Mouse (Mus musculus) adrenal gland, adult (tissue): ENCODE measurements around the gene Krtap24-1.

Experiments used
- DNase-seq, 2 experiments: peaks; one replicate each; pipeline ENCODE4 v3.0.0; 2022 to 2023; ENCODE audit warnings: low spot score in 1 of 2; ENCODE audit not compliant: inconsistent age in 2 of 2

Krtap24-1 gene

DNA sequence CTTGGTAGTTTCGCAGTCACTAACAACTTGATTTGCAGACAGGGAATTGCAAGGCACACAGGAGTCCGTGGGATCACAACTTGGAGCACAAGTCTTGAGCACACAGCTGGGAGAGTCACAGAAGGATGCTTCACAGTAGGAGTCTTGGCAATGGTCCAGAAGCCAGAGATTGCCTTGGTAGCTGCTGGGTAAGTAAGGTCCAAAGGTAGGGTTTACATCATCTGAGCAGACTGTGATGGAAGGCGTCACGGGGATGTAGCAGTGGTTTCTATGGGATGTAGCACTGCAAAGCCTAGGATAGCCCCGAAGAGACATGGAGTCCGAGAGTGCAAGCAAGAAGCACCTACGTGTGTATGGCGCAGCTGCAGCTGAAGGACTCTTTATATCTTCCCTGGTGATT is at the start of gene Krtap24-1:
TSS of gene Krtap24-1 (minus strand) at position 358 of the 400 bp plus-strand sequence.
- DNase-seq = no peak

- DNase-seq = peak in 1 of 2 experiments; percentile 27
These were observed 45.3 kb upstream of the Krtap24-1 start for GRCm38 (mm10) chr16:88657426-88657825.

DNA sequence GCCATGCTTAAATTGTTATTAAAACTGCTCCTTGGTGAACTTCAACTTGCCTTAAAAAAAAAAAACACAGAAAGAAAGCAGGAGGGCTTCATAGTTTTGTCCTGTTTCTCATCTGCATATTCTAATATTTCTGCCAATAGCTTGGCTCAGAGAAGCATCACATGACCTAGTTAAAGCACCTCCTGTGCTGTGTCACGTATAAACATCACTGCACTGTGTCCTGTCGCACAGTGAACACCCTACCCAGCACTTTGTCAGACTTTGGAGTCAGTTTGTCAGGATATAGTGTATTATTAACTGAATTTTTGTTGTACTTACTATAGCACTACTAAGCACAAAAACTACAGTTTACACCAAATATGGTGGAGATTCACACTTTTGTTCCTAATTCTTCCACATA is 39.9 kb upstream of the Krtap24-1 start:
- no peak for DNase-seq

DNA sequence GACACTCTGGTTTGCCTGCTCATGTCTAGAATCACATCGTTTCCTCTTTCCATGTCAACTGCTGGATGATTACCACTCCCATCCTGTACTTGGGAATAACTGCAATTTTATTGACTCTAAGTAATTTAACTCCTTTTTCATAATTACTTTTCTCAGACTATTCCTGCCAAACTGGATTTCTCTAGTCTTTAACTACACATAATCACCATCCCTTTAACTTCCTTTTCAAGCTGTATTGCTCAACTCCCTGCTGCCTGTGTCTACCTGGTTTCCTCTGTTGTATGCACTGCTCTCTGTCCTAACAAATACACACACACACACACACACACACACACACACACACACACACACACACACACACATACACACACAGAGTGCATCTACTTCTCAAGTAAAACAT is 39.0 kb upstream of the Krtap24-1 start:
- DNase-seq = no peak

DNA sequence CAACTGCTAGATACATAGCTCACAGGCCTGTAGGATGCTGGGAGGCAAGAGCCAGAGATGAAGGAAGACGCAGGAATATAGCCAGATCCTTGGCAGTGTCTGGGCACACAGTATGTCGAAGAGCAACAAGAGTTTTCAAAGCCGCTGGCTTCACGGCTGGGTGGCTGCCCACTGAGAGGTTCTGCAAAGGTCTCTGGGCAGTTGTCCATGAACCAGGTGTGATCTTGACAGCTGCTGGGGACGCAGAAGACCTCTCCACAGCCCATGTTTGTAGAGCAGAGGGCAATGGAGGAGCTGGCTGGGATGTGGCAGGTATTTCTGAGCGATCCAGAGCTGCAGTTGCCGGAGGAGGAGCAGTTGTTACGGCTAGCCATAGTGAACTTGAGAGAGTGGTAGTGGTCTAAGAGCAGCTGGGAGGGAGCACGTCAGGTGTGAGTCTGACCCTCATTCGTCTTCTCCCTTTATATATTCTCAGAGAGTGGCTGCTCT is 35.3 kb upstream of the Krtap24-1 start, which contains the start of gene Krtap26-1:
TSS of gene Krtap26-1 (minus strand) at position 439 of the 489 bp plus-strand sequence.
- DNase-seq = no peak

DNA sequence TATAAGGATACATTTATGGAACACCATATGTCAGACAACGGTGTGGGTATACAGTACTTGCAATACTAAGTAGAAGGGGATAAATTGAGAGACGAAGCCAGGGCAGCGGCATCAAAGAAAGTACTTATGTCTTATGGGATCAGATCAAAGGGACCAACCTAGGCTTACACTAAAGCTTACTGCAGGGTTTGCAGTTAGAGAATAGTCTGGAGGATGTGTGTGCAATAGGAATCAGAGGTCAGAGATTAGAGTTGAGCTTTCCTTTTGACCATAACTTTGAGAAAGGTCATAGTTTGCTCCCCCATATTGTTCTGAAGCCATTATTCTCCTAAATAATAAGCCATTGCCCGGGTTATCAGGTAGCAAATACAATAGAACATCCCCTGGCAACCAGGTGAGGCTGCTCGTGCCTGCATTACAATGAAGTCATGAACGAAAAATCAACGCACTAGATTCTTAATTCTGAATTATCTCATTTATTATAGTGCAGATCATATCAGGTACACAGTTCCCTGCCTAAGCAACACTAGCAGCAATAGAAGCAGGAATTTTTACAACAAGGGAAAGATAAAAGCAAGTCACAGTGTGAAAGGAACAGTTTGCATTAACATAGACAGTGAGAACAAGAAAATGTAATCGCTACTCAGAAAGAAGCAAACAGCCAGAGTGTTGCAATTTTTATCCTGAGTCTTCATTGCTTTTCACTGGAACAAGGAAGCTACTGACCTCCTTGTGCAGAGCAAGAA is 34.5 kb upstream of the Krtap24-1 start:
- DNase-seq = no peak

DNA sequence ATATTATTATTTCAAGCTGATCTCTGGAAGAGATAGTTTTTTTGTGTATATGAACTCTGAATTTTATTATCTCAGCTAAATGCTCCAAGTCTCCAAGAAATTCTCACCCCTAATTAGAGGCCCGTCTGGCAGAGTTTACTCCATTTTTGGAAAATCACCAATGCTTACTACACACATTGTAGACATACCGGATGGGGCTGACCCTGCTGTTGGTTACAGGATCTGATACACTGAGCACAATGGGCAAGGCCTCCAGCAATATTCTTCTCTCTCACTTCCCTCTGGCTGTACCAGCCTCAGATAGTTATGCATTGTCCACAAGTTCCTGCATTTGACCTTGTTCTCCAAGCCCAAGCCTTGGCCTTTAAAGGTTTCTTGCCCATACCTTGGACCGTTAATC is 28.0 kb upstream of the Krtap24-1 start:
- no peak for DNase-seq

DNA sequence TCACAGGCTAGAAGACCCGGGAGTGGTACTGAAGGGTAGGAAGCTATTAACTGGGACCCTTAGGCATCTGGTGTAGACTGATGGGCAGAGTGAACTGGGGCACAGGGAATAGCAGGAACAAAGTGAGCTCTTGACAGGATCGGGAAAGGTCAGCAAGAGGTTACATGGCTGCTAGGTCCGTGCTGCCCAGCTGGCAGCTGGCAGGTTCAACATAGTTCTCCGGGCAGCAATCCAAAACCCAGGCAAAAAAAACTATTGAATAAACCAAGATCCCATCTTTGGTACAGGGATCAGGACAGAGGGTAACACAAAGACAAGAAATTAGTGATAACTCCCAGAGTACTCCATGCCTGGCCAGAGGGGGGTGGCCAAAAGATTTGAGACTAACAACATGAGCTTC is 23.1 kb upstream of the Krtap24-1 start:
- DNase-seq = no peak

DNA sequence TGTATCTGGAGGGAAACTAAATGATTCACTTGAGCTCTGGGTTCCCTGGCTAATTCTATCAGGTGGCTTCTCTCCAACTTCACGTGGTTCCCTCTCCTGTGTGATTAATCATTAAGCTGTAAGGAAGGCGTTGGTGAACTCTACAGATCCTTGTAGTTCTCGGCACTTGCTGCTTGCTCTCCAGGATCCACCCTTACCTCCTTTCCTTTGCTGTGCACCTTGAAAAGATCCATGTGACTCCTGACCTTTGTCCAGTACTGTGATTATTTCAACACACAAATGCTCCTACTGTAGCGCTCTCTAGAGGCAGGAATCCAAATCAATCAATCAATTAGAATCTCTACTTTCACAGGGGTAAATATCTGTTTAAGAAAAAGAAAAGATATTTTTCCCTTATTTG is 19.4 kb upstream of the Krtap24-1 start:
- no peak for DNase-seq

DNA sequence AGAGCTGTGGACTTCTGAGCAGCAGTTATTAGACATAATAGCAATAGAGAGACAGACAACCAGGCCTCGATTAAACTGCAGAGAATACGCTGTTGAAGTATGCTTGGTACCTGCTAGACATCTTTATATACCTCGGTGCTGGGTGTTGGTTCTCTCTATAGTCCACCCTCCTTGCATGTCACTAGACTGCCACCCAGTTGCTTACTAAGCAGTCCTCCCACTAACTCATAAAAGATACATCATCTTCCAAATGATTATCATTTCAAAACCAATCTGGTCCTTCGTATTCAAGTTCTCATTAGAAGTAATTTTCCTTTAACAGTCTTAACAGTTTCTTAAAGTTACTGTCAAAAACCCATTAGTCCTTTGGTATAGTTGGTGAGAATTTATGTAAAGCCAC is 15.5 kb upstream of the Krtap24-1 start, which contains the start of gene 2310079G19Rik:
TSS of gene 2310079G19Rik (minus strand) at position 101 of the 400 bp plus-strand sequence.
- DNase-seq = no peak

DNA sequence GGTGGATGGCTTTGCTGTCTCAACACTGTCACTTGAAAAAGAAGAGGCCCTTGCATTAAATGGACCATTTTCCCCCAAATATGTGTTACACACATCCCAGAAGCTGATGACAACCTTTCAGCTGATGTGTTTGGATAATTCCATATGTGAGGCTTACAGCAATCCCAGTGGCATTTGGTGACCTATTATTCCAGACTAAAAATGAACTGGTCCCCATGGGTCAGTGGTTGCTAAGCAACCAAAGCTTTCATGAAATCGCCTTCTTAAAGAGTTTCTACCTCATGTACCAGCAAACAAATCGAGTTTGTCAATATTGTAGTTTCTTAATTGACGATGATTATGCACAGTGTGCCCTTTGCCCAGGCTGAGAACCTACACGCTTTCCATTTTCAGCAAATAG is 633 bp upstream of the Krtap24-1 start:
- no peak for DNase-seq

GRCm38 (mm10) chr16:88604570-88604969 is 7.5 kb downstream of the Krtap24-1 start:
- DNase-seq = no peak

DNA sequence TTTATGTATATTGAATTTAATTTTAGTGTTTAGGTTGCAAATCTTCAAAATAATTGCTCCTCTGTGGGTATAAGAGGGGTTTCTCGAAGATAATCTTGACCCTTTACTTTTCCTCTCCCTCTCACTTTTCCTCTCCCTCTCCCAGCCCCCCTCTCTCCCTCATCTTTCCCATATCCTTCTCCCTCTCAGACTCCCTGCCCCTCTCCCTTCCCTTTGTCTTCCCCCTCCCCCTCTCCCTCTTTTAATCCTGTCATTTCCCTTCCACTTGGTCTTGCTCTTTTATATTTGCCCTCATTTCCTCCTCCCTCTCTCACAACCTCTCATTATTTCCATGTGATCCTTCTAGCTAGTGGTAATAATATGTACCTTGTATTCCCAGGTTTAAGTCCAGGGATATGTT is 9.6 kb downstream of the Krtap24-1 start:
- DNase-seq = no peak

- DNase-seq = no peak
These were observed 11.8 kb downstream of the Krtap24-1 start for GRCm38 (mm10) chr16:88600303-88600702.

DNA sequence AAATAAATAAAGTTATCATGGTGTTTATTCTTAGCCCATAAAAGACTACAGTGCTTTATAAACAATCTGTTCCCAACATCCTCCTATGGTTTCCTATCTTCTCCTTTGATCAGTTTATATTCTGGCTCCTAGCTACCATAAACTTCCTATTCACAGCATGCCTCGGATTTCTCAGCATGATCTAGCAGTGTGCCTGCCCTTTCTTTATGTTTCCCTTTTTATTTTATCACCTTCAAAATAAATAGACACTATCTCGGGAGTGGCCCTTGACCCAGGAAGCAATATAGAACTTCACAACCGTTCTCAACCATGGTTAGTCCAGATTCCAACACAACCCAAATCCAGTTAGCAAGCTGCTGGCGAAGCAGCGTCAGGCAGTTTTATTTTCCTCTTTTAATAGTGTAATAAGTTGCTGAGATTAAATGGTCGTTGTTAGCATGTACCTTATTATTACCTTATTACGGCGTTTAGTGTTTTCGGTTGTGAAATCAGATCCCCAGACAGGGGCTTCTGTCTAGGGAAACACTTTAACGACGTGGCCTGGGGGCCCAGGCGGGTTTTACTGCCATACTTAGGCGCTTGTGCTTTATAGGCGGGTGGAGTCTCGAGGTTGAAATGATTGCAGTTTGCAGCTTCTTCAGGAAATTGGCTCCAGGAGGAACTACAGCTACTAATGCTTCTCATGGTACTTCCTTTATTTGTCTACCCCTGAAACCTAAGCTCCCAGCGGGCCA is 12.4 kb downstream of the Krtap24-1 start:
- DNase-seq = no peak

GRCm38 (mm10) chr16:88592758-88593157 is 19.3 kb downstream of the Krtap24-1 start:
- peak in 1 of 2 experiments; percentile 53 for DNase-seq

GRCm38 (mm10) chr16:88583338-88583737 is 28.7 kb downstream of the Krtap24-1 start:
- DNase-seq = no peak

DNA sequence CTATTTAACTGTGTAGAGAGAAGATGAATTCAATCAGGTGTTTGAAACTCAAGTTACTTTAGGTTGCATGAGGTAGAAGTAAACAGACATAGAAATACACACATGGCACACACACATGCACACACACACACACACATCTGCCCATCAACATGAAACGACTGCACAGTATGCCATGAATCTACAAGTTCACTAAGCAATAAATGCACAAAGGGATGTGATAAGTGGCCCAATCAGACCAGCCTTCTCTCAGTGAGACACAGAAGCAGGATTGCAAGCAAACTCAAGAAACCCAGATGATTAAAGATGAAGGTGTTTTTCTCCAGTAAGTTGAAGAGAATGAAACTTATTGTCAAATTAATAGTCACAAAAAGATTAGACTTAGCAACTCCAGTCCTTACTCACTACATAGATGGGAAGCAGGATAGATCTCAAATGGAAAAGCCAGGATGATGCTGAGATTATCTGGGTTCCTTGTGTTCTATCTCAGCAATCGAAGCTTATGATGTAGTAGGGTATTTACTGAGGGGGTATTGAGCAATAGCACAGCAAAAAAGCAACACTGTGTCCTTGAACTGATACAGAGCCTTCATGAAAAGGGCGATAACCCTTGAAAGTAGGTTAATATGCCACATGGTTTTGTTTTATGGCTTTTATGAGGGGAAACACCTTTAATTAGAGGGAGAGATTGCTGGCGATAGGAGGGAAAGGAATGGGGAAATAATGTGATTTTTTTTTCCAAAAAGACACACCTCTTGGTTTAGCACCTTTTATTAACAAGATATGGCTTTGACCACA is 36.0 kb downstream of the Krtap24-1 start:
- DNase-seq = peak in 1 of 2 experiments; percentile 45

GRCm38 (mm10) chr16:88572904-88573404 is 39.1 kb downstream of the Krtap24-1 start:
- DNase-seq = no peak

DNA sequence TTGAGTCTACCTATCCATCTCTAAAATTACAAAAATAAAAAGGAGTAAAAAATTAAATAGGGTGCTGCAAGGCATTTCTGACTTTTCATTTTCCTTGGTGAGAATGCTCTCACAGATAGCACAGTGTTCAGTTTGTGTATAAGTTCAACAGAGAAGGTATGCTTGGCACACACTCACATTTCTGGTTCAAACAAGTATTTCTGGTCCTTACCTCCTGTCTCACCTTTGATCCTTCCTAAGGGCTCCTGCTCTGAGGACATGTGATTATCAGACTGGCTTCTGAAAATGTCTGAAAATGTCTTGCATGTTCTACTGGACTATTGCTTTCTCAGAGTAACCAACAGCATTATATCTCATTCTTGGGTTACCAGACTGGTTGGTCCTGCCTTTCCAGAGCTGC is 41.9 kb downstream of the Krtap24-1 start:
- DNase-seq = no peak

DNA sequence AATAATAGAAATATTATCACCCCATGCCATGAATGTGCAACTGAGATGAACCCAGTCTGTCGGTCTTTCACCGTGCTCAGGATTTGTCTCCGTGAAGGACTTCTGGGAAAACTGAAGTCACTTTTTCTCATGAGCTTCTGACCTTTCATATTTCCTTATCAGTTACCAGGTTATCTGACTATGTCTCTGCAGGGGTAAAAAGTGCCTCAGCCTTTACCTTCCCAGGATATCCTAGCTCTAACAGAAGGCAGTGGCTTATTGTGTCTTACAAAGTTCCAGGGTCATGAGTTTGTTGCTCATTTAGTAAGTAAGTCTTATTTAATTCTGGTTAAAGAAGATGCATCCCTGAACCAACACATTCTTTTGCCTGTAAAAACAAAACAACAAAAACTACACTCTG is 42.3 kb downstream of the Krtap24-1 start:
- no peak for DNase-seq
